Mouse (Mus musculus) testis, adult 2 months (tissue): ENCODE data around the gene Cep41. TPM values are rescaled to one million over a fixed set of nuclear protein-coding genes. Genes with fewer than 3 reads are reported as not detected.

Source experiments
- H3K27ac ChIP-seq: fragments of 200-500 bp; 2 replicates; pipeline ENCODE4 v1.5.1; 2012; ENCODE audit warnings: low read depth, low read length; ENCODE audit not compliant: control insufficient read depth, insufficient read depth
- H3K27me3 ChIP-seq: fragments of 200-500 bp; 2 replicates; pipeline ENCODE4 v1.6.1; 2012; ENCODE audit warnings: mild to moderate bottlenecking, low read length, moderate library complexity; ENCODE audit not compliant: control insufficient read depth, insufficient read depth
- H3K36me3 ChIP-seq: fragments of 200-500 bp; 2 replicates; pipeline ENCODE4 v1.6.1; 2012; ENCODE audit warnings: mild to moderate bottlenecking, low read length; ENCODE audit not compliant: control insufficient read depth, insufficient read depth
- H3K4me1 ChIP-seq: fragments of 200-500 bp; 2 replicates; pipeline ENCODE4 v1.6.1; 2012; ENCODE audit warnings: low read length; ENCODE audit not compliant: control insufficient read depth, insufficient read depth
- H3K4me3 ChIP-seq: fragments of 200-500 bp; 2 replicates; pipeline ENCODE4 v1.5.1; 2012; ENCODE audit warnings: low read depth, mild to moderate bottlenecking, low read length, moderate library complexity, mixed read lengths; ENCODE audit not compliant: control insufficient read depth
- CTCF ChIP-seq: fragments of 200-500 bp; IDR thresholded peaks from 2 replicates; pipeline ENCODE4 v1.5.1; 2012; ENCODE audit warnings: low read depth, mild to moderate bottlenecking, inconsistent platforms, low read length, moderate library complexity; ENCODE audit not compliant: control insufficient read depth, insufficient read depth, insufficient replicate concordance
- POLR2A ChIP-seq: fragments of 200-500 bp; IDR thresholded peaks from 2 replicates; pipeline ENCODE4 v1.6.1; 2012; ENCODE audit warnings: low read depth, mild to moderate bottlenecking, inconsistent platforms, low read length, moderate library complexity; ENCODE audit not compliant: control insufficient read depth
- polyA plus RNA-seq: library from polyadenylated mRNA; depleted of rRNA; stranded (reverse); fragments of >200 nt; gene quantifications from 2 replicates; pipeline ENCODE4 v1.2.3, GENCODE M21; 2012

The Cep41 gene
- polyA plus RNA-seq, 1 experiment, result 34.5 TPM

- Histone ChIP-seq H3K27me3 (no peaks in the 10 kb centered on the region), H3K4me3 (no peak overlapping the region), H3K27ac (no peak overlapping the region), H3K36me3 (no peaks in the 10 kb centered on the region), H3K4me1 (peaks cover 8% of the 10 kb centered on the region)
- TF ChIP-seq CTCF, result no peak
- TF ChIP-seq POLR2A, result no peak
Measured at GRCm38 (mm10) chr6:30644462-30644861, 49.1 kb downstream of the Cep41 start.

DNA sequence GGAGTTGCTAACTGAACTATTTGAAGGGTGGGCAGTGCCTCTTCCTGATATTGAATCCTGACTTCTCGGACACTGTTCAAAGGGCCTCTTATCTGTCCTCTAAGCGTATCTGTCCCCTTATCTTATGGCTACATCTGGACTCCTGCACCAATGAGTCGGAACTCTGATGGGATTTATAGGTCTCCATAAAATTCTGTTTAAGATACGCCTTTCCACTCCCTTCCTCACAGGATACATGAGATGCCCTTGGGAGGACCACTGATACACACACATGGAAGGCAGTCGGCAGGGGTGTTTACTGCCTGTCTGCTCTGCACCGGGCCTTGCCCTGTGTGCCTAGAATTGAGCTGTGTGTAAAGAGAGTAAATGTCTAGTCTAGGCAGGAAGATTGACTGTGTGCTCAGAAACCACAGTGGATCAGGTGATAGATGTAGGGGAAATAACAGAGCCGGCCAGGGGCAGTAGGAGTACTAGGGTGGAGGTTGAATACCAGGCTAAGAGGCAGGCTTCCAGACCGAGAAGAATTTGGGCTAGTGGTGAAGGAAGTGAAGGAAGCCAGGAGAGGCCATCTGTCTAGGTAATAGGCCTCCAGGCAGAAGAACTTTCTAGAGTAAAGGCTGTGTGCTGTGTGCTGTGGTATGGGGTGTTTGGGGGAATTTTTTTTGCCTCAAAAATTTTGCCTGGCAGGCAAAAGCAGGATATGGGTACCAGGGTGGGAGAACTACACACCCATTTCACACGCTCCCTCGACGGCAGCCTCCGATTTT lies 49.7 kb downstream of the Cep41 start:
- TF ChIP-seq POLR2A (no peak), CTCF (no peak)
- H3K4me1 ChIP-seq, result peaks cover 8% of the 10 kb centered on the region
- H3K4me3 ChIP-seq, result no peak overlapping the region
- H3K36me3 ChIP-seq, result no peaks in the 10 kb centered on the region
- H3K27me3 ChIP-seq, result no peaks in the 10 kb centered on the region
- H3K27ac ChIP-seq, result no peak overlapping the region

GRCm38 (mm10) chr6:30638674-30639268 lies 54.8 kb downstream of the Cep41 start, which contains the start of gene Cpa1:
TSS of gene Cpa1 (plus strand) at chr6:30639218.
- TF ChIP-seq CTCF (no peak), POLR2A (no peak)
- no peak within 1 kb of the TSS; the same call in 1 of the 2 replicates for H3K4me3 ChIP-seq
- no peak within 1 kb of the TSS for H3K27ac ChIP-seq
- H3K27me3 ChIP-seq, result no peaks in the 10 kb centered on the region
- H3K36me3 ChIP-seq, result no peaks in the 10 kb centered on the region
- peaks cover 8% of the 10 kb centered on the region for H3K4me1 ChIP-seq

DNA sequence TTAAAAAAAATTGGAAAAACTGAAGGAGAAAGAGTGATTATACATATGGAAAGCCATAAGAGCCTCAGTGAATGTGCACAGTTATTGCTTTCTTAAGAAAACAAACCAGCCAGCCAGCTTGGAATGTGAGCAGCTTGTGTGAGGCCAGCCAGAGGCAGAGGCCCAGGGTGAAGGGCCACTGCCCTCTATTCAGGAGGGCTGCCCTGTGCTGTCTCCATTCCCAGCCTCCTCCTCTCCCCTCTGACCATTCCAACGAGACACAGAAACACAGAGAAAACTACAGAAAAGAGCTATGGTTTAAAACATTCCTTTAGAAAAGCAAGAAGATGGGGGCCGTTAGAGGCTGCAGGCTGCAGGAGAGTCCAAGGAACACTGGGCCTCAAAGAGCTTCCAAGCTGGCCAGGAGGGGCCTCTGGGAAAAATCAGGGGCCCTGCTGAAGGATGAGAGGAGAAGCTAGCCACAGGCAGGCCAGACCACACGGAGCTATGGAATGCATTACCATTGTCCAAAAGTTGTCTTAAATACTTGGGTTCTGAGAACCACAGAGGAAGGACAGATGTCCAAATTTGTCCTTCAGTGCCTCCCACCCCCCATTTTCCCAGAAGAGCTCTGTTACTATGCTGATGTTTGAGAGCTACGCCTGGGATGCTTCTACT lies 57.2 kb downstream of the Cep41 start:
- no peak for TF ChIP-seq CTCF
- TF ChIP-seq POLR2A, result no peak
- H3K36me3 ChIP-seq, result no peaks in the 10 kb centered on the region
- H3K27ac ChIP-seq, result no peak overlapping the region
- no peak overlapping the region for H3K4me3 ChIP-seq
- no peaks in the 10 kb centered on the region for H3K27me3 ChIP-seq
- H3K4me1 ChIP-seq, result peaks cover 8% of the 10 kb centered on the region

DNA sequence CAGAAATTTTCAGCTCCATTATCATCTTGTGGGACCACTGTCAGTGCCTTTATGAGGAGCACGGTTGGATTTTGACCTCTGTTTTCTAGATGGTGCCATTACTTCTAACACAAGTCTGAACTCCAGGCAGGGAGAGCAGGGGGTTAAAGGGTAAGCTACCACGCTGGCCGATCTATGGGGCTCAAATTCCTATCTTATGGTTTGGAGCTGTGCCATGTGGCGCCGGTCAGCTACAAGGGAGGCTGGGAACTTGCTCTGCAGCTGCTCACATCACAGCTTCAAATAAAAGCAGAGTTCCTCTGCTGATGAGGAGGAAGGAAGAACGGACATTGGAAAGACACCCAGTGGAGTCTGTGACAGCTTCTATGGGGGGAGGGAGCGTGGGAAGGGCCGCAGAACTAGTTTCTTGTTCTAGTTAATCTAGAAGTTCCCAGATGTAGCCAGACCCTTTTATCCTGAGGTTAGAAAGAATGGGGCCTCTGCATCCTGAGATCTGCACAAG lies 58.1 kb downstream of the Cep41 start:
- no peak overlapping the region for H3K27ac ChIP-seq

DNA sequence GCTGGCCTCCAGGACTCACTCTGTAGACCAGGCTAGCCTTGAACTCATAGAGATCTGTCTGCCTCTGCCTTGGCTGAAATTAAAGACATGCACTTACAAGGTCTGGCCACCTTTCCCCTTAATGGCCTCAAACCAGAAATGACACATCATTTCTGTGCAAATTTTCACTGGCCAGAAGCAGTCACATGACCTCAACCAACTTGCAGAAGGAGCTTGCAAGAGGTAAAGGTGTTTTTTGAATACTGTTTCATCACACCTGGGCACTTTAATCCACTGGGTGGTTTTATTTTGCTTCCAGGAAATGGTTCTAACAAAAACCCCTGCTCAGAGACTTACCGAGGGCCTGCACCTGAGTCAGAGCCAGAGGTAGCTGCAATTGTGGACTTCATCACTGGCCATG lies 63.6 kb downstream of the Cep41 start:
- H3K27ac ChIP-seq, result no peak overlapping the region
- H3K4me1 ChIP-seq, result no peaks in the 10 kb centered on the region
- TF ChIP-seq CTCF, result no peak
- no peak for TF ChIP-seq POLR2A
- H3K27me3 ChIP-seq, result no peaks in the 10 kb centered on the region
- H3K4me3 ChIP-seq, result no peak overlapping the region
- no peaks in the 10 kb centered on the region for H3K36me3 ChIP-seq

More for the DNA sequence above, 58.1 kb downstream of the Cep41 start:
- peaks cover 7% of the 10 kb centered on the region for H3K4me1 ChIP-seq
- TF ChIP-seq POLR2A, result no peak
- no peak for TF ChIP-seq CTCF
- no peaks in the 10 kb centered on the region for H3K36me3 ChIP-seq
- no peaks in the 10 kb centered on the region for H3K27me3 ChIP-seq
- H3K4me3 ChIP-seq, result no peak overlapping the region

DNA sequence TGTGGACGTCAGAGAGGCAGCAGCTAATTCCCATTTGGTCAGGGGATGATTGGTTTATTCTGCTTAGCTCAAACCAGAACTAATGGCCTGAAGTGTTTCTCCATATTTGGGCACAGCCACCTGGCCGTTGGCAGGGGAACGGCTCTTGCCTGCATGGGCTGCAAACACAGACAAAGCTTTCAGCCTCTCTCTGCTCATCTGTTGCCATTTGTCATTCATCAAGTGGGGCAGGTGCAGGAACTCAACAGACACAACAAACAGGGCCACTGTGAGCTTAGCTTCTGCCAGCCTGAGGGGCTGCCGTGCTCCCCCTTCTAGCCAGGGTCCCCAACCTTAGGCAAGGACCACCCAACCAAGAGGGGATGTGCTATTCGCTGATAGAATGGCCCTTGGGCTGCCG lies 65.4 kb downstream of the Cep41 start:
- no peaks in the 10 kb centered on the region for H3K36me3 ChIP-seq
- no peaks in the 10 kb centered on the region for H3K27me3 ChIP-seq
- H3K4me1 ChIP-seq, result no peaks in the 10 kb centered on the region
- TF ChIP-seq POLR2A (no peak), CTCF (no peak)
- no peak overlapping the region for H3K4me3 ChIP-seq
- H3K27ac ChIP-seq, result no peak overlapping the region
